Mouse (Mus musculus) liver, embryonic 14.5 days (tissue): Measurements from ENCODE around the gene Rtf2. TPM values are rescaled to one million over a fixed set of nuclear protein-coding genes. Genes with fewer than 3 reads are reported as not detected.

Source experiments
- ATAC-seq: fragments of 200-750 bp; cut with Nextera tagmentation; 2 replicates; pipeline ENCODE4 v1.8.0; 2017; ENCODE audit warnings: moderate number of reproducible peaks, mild to moderate bottlenecking, moderate library complexity; ENCODE audit not compliant: insufficient read depth
- DNase-seq, 3 experiments: peaks; one replicate each; pipeline ENCODE4 v3.0.0-alpha.2; 2012 to 2013; ENCODE audit warnings: low read depth in 3 of 3, low spot score in 3 of 3
- H3K27ac ChIP-seq: fragments of 300-500 bp; sonication (generic); 2 replicates; pipeline ENCODE4 v1.5.1; 2014; ENCODE audit warnings: moderate library complexity, mild to moderate bottlenecking, control low read depth, inconsistent platforms
- H3K27me3 ChIP-seq: fragments of 300-500 bp; sonication (generic); 2 replicates; pipeline ENCODE4 v1.6.1; 2014; ENCODE audit warnings: mild to moderate bottlenecking, low read length, moderate library complexity; ENCODE audit not compliant: control insufficient read depth, insufficient read depth
- H3K36me3 ChIP-seq: fragments of 300-500 bp; sonication (generic); replicated peaks from 2 replicates; pipeline ENCODE4 v1.6.1; 2014; ENCODE audit warnings: low read depth; ENCODE audit not compliant: control insufficient read depth, insufficient read depth
- H3K4me1 ChIP-seq, 2 experiments: fragments of 200-500 bp in 1 of 2; fragments of 300-500 bp in 1 of 2; sonication (generic) in 1 of 2; replicated peaks; 2 replicates each; pipeline ENCODE4 v1.6.1; 2012 to 2014; ENCODE audit warnings: antibody characterized with exemption in 1 of 2, inconsistent platforms in 1 of 2, low read length in 1 of 2; ENCODE audit not compliant: control insufficient read depth in 2 of 2, insufficient read depth in 2 of 2
- H3K4me2 ChIP-seq: fragments of 300-500 bp; sonication (generic); 2 replicates; pipeline ENCODE4 v1.6.1; 2014; ENCODE audit warnings: low read depth, mild to moderate bottlenecking, control low read depth, moderate library complexity
- H3K4me3 ChIP-seq, 2 experiments: fragments of 200-500 bp in 1 of 2; fragments of 300-500 bp in 1 of 2; sonication (generic) in 1 of 2; 2 replicates each; pipeline ENCODE4 v1.5.1; 2012 to 2014; ENCODE audit warnings: low read depth in 2 of 2, low read length in 2 of 2, mild to moderate bottlenecking in 2 of 2, control low read depth in 1 of 2, inconsistent platforms in 1 of 2, moderate library complexity in 1 of 2; ENCODE audit not compliant: insufficient read depth in 1 of 2
- H3K9ac ChIP-seq: fragments of 300-500 bp; sonication (generic); replicated peaks from 2 replicates; pipeline ENCODE4 v1.6.1; 2014; ENCODE audit warnings: mild to moderate bottlenecking, control low read depth, moderate library complexity
- H3K9me3 ChIP-seq: fragments of 300-500 bp; sonication (generic); 2 replicates; pipeline ENCODE4 v1.6.1; 2016; ENCODE audit warnings: low read length, mixed read lengths; ENCODE audit not compliant: control insufficient read depth
- CTCF ChIP-seq: IDR thresholded peaks from 2 replicates; pipeline ENCODE4 v1.5.1; 2016; ENCODE audit warnings: antibody characterized with exemption, low read depth, control low read depth
- EP300 ChIP-seq: IDR thresholded peaks from 2 replicates; pipeline ENCODE4 v1.6.1; 2016; ENCODE audit warnings: antibody characterized with exemption, low read depth
- WGBS: fragments of 180-500 bp; shearing (Covaris S2); extraction: QIAGEN DNeasy Blood & Tissue Kit; methylation state at CpG from one replicate; pipeline ENCODE4 v1.1.7; 2014; ENCODE audit not compliant: insufficient replicate concordance; 5-methylcytosine and 5-hydroxymethylcytosine counted together
- polyA plus RNA-seq, 2 experiments: library from polyadenylated mRNA; depleted of rRNA in 1 of 2; stranded (reverse) in 1 of 2; unstranded in 1 of 2; fragments of >200 nt; fragmentation: Nextera tagmentation in 1 of 2; extraction: Ambion mirVana in 1 of 2; gene quantifications; 2 replicates each; pipeline versions ENCODE4 v1.2.1 to v1.2.3; 2012 to 2014

Rtf2 gene
- polyA plus RNA-seq (2012; rRNA removed) (17.7 and 22.5 TPM in 2 replicates), polyA plus RNA-seq (2014; fragmentation: Nextera tagmentation; extraction: Ambion mirVana) (39.7 and 42.4 TPM in 2 replicates)

GRCm38 (mm10) chr2:172439843-172440639 is at the start of gene Rtf2:
Gene Rtf2, plus strand, starts transcription at chr2:172440556.
- Histone ChIP-seq H3K4me3 (peak within 1 kb of the TSS; percentile 64 to 98), H3K9me3 (no peaks in the 10 kb centered on the region), H3K27me3 (no peaks in the 10 kb centered on the region), H3K36me3 (peaks cover under 1% of the 10 kb centered on the region; the same call in 1 of the 2 replicates), H3K4me1 (peaks cover 12 to 19% of the 10 kb centered on the region in 2 experiments), H3K9ac (peak within 1 kb of the TSS; percentile 80), H3K4me2 (peak within 1 kb of the TSS; percentile 91), H3K27ac (peak within 1 kb of the TSS; percentile 82)
- WGBS: 3% methylated on average over 35 of the region's 35 CpGs
- DNase-seq: peak; percentile 97 to 98 (median 97)
- TF ChIP-seq CTCF (peak; percentile 19; the same call in 1 of the 2 replicates), EP300 (no peak)
- peak; percentile 91 for ATAC-seq

GRCm38 (mm10) chr2:172392041-172392521 is 48.3 kb upstream of the Rtf2 start:
- 61% methylated on average over 10 of the region's 10 CpGs for WGBS
- no peak overlapping the region for H3K4me3 ChIP-seq
- H3K36me3 ChIP-seq: no peaks in the 10 kb centered on the region
- TF ChIP-seq CTCF: no peak
- TF ChIP-seq EP300: no peak
- H3K27me3 ChIP-seq: no peaks in the 10 kb centered on the region
- peaks cover 0 to 7% of the 10 kb centered on the region in 2 experiments; a peak in 2 of 4 replicates for H3K4me1 ChIP-seq
- no peak overlapping the region for H3K4me2 ChIP-seq
- H3K27ac ChIP-seq: no peak overlapping the region
- ATAC-seq (no peak), DNase-seq (no peak)
- no peak overlapping the region for H3K9ac ChIP-seq
- H3K9me3 ChIP-seq: no peaks in the 10 kb centered on the region

GRCm38 (mm10) chr2:172393391-172394051 is 46.8 kb upstream of the Rtf2 start, which contains the start of gene Cass4:
Gene Cass4, plus strand, starts transcription at chr2:172393794.
- Histone ChIP-seq H3K9me3 (no peaks in the 10 kb centered on the region), H3K36me3 (no peaks in the 10 kb centered on the region), H3K27ac (no peak within 1 kb of the TSS), H3K9ac (no peak within 1 kb of the TSS), H3K4me3 (peak within 1 kb of the TSS; percentile 33 to 62), H3K27me3 (no peaks in the 10 kb centered on the region), H3K4me2 (peak within 1 kb of the TSS; percentile 58), H3K4me1 (peaks cover 0 to 7% of the 10 kb centered on the region in 2 experiments; a peak in 2 of 4 replicates)
- TF ChIP-seq EP300 (no peak), CTCF (no peak)
- DNase-seq (peak in 1 of 3 experiments; percentile 14), ATAC-seq (peak; percentile 60)
- 9% methylated on average over 13 of the region's 13 CpGs for WGBS

GRCm38 (mm10) chr2:172394052-172394392 is 46.3 kb upstream of the Rtf2 start:
- Histone ChIP-seq H3K9me3 (no peaks in the 10 kb centered on the region), H3K4me3 (peak overlapping the region in 1 of 2 experiments; percentile 33; a peak in 2 of 4 replicates), H3K4me1 (peaks cover 0 to 7% of the 10 kb centered on the region in 2 experiments; a peak in 2 of 4 replicates), H3K36me3 (no peaks in the 10 kb centered on the region), H3K4me2 (peak overlapping the region; percentile 58), H3K9ac (no peak overlapping the region), H3K27ac (no peak overlapping the region), H3K27me3 (no peaks in the 10 kb centered on the region)
- no peak for ATAC-seq
- no peak for DNase-seq
- TF ChIP-seq CTCF (no peak), EP300 (no peak)
- WGBS: 42% methylated on average over 2 of the region's 2 CpGs

GRCm38 (mm10) chr2:172394671-172395070 is 45.7 kb upstream of the Rtf2 start:
- Histone ChIP-seq H3K4me3 (no peak overlapping the region), H3K36me3 (no peaks in the 10 kb centered on the region)
- TF ChIP-seq CTCF (no peak), EP300 (no peak)

More at GRCm38 (mm10) chr2:172394671-172395070, 45.7 kb upstream of the Rtf2 start:
- H3K9me3 ChIP-seq: no peaks in the 10 kb centered on the region
- WGBS: 58% methylated on average over 4 of the region's 4 CpGs
- no peak overlapping the region for H3K27ac ChIP-seq
- DNase-seq (no peak), ATAC-seq (no peak)
- no peaks in the 10 kb centered on the region for H3K27me3 ChIP-seq
- no peak overlapping the region for H3K9ac ChIP-seq
- no peak overlapping the region for H3K4me2 ChIP-seq
- peaks cover 0 to 10% of the 10 kb centered on the region in 2 experiments; a peak in 2 of 4 replicates for H3K4me1 ChIP-seq
